Mouse (Mus musculus): ENCODE results near the gene Mre11a.

- TF ChIP-seq POLR2A (IDR thresholded peaks at IDR 0.05; ENCODE audit: low read depth, low read length) (no peak), CTCF (conservative IDR thresholded peaks at IDR 0.05; ENCODE audit: insufficient read depth, insufficient read length, low read depth, low read length) (no peak)
Observed at GRCm38 (mm10) chr9:14778341-14778740, 6.1 kb upstream of the Mre11a start.
